In genomic region chr17:65559273-65559672, GRCm38 (mm10) we compare ENCODE assay signal across 8 mouse cellular contexts. TPM values are rescaled to one million over a fixed set of nuclear protein-coding genes. Genes with fewer than 3 reads are reported as not detected.
DNase-seq lines count a peak whose midpoint lies in the region; ATAC-seq and TF ChIP-seq lines count a peak whose summit lies in the region.

No protein-coding gene starts in this region.

- no peaks in the 10 kb centered on the region for H3K4me1 ChIP-seq in lung, embryonic 14.5 days (ENCODE audit: insufficient read depth)

- no peak overlapping the region for H3K9ac ChIP-seq in lung, embryonic 14.5 days

- intact Hi-C loops in gastrocnemius, postnatal 14 days (cut with DNase I; ENCODE audit: low total_unique reads): no loop called here
- intact Hi-C loops in left cerebral cortex, postnatal 14 days (cut with DNase I): no loop called here

- no peak overlapping the region for H3K4me2 ChIP-seq in lung, embryonic 14.5 days

- TF ChIP-seq CTCF in lung, embryonic 14.5 days (IDR thresholded peaks at IDR 0.05; ENCODE audit: low read depth): peak; percentile 66

- no peak for ATAC-seq in lung, embryonic 14.5 days (ENCODE audit: insufficient read depth)
- ATAC-seq in inflammation-experienced regulatory T-cells, adult 6 months: peak; percentile 85

- no peaks in the 10 kb centered on the region for H3K27me3 ChIP-seq in lung, embryonic 14.5 days (ENCODE audit: insufficient read depth, low read length)

- no peaks in the 10 kb centered on the region for H3K36me3 ChIP-seq in lung, embryonic 14.5 days (ENCODE audit: insufficient read depth)

- DNase-seq in lung, embryonic 14.5 days: no peak
- no peak for DNase-seq in lung, postnatal 14 days
- DNase-seq in ZHBTc4 (ENCODE audit: low read depth, low spot score): peak; percentile 81
- peak; percentile 28 for DNase-seq in retina, embryonic 14.5 days (ENCODE audit: low spot score)
- DNase-seq in cerebellum, adult 18-20 months: no peak
- DNase-seq in gastrocnemius, postnatal 14 days: no peak
- DNase-seq in left cerebral cortex, postnatal 14 days (ENCODE audit: low spot score in 2 of 2): no peak

- H3K4me3 ChIP-seq in lung, embryonic 14.5 days (ENCODE audit: low read depth, low read length): no peak overlapping the region

- H3K9me3 ChIP-seq in lung, embryonic 14.5 days (ENCODE audit: low read depth, low read length): no peaks in the 10 kb centered on the region

- H3K27ac ChIP-seq in lung, embryonic 14.5 days (ENCODE audit: low read depth): no peak overlapping the region

- WGBS in lung, embryonic 14.5 days: 43% methylated on average over 5 of the region's 5 CpGs

RNA-seq across cellular contexts. Expression of gene Tmem232, which starts 18.7 kb away (rescaled TPM):
- 0.12 TPM in 1 of 2 replicates, not detected in the other for polyA plus RNA-seq in lung, embryonic 14.5 days (2014; fragmentation: Nextera tagmentation; extraction: Ambion mirVana)
- not detected for polyA plus RNA-seq in inflammation-experienced regulatory T-cells, adult 6 months (2017; shearing (Covaris generic))
- 10 to 100 TPM; 11.0 to 11.6 TPM for total RNA-seq in gastrocnemius, postnatal 14 days (2021)
- total RNA-seq in left cerebral cortex, postnatal 14 days (2021): 1 to 10 TPM; 1.5 to 1.9 TPM

RNA-seq across cellular contexts. Expression of gene Vapa, which starts 54.1 kb away (rescaled TPM):
- 189 and 201 TPM in 2 replicates for polyA plus RNA-seq in lung, embryonic 14.5 days (2014; fragmentation: Nextera tagmentation; extraction: Ambion mirVana)
- polyA plus RNA-seq in inflammation-experienced regulatory T-cells, adult 6 months (2017; shearing (Covaris generic)): 10 to 100 TPM; 29.2 to 40.2 (median 37.4) TPM
- 100 to 1,000 TPM; 121 to 126 TPM for total RNA-seq in gastrocnemius, postnatal 14 days (2021)
- total RNA-seq in left cerebral cortex, postnatal 14 days (2021): 100 to 1,000 TPM; 169 to 181 TPM

Comparison
In these comparisons a context has a peak if more than half of its experiments do, and no peak if none do; other contexts are left out.
1. DNase-seq: peak in ZHBTc4 (single experiment) and retina, embryonic 14.5 days (single experiment); none in lung, embryonic 14.5 days (single experiment), lung, postnatal 14 days (single experiment), cerebellum, adult 18-20 months (0 of 2), gastrocnemius, postnatal 14 days (single experiment) and left cerebral cortex, postnatal 14 days (0 of 2).
2. RNA of gene Tmem232, which starts 18.7 kb away (total RNA-seq): 11.0 to 11.6 TPM in gastrocnemius, postnatal 14 days; 1.5 to 1.9 TPM in left cerebral cortex, postnatal 14 days; every median in the first group is over 4 times any median in the second.